Comparison of ENCODE assay signal across 8 mouse cellular contexts in the genomic region with DNA sequence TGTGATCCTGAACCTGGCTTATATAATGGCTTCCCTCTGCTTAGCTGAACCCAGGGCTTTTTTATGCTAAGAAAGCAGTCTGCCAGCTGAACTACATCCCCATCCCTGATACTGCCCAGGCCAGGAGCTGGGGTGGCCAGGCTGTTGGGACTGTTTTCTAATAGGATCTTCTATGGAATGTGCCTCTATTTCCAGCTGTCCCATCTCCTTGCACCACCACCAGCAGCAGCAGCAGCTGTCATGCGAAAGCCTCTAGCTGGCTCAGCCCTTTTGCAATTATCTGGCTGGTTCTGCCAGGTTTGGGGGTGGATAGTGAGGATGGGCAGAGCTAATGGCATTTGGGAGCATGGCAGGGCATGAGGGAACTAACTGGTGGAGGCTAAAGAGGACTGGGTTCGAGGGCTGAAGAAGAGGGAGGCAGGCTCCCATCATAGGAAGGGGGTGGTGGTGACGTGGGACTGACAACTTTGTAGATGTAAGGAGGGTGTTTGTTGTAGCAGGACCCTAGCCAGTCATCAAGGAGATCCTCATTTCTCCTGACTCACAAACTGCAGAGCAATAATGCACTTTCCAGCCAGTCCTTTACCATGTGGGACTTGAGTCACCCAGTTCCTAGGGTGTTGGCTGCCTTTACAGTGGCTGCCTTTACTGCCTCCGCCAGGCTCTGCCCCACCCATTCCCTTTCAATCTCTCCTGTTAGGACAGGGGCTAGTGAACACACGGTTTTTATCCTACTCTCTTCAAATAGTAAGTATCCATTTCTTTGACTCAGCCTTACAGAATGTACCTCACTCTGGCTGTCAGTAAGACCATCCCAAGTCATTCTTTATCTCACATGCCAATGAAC. TPM values are rescaled to one million over a fixed set of nuclear protein-coding genes. Genes with fewer than 3 reads are reported as not detected.
DNase-seq lines count a peak whose midpoint lies in the region; ATAC-seq lines count a peak whose summit lies in the region.

No protein-coding gene starts in this region.

- peaks cover 64% of the 10 kb centered on the region for H3K4me1 ChIP-seq in heart, embryonic 15.5 days (replicated peaks)
- peaks cover 59% of the 10 kb centered on the region for H3K4me1 ChIP-seq in heart, embryonic 16.5 days (ENCODE audit: control insufficient read depth, insufficient read depth, low read length)

- H3K4me2 ChIP-seq in heart, embryonic 15.5 days = no peak overlapping the region
- no peak overlapping the region for H3K4me2 ChIP-seq in heart, embryonic 16.5 days (ENCODE audit: low read depth, low read length)

- H3K79me2 ChIP-seq in macrophage (ENCODE audit: inconsistent target) = peaks cover 55% of the 10 kb centered on the region

- H3K4me3 ChIP-seq in heart, embryonic 15.5 days = no peak overlapping the region
- no peak overlapping the region for H3K4me3 ChIP-seq in heart, embryonic 16.5 days (ENCODE audit: low read length)
- H3K4me3 ChIP-seq in macrophage (ENCODE audit: inconsistent target) = no peak overlapping the region

- no peaks in the 10 kb centered on the region for H3K9me3 ChIP-seq in heart, embryonic 15.5 days (replicated peaks)
- H3K9me3 ChIP-seq in heart, embryonic 16.5 days (replicated peaks; ENCODE audit: control insufficient read depth, low read length) = no peaks in the 10 kb centered on the region

- no peak for ATAC-seq in heart, embryonic 15.5 days (replicated peaks; ENCODE audit: insufficient number of reproducible peaks, insufficient read depth, low FRiP score, low read depth)
- no peak for ATAC-seq in heart, embryonic 16.5 days (replicated peaks; ENCODE audit: extremely low read depth, insufficient read depth, low FRiP score)

- H3K27ac ChIP-seq in heart, embryonic 15.5 days = peak overlapping the region; percentile 55
- H3K27ac ChIP-seq in heart, embryonic 16.5 days (ENCODE audit: low read length) = peak overlapping the region; percentile 64
- peak overlapping the region; percentile 98 for H3K27ac ChIP-seq in macrophage

- H3K27me3 ChIP-seq in heart, embryonic 15.5 days = no peaks in the 10 kb centered on the region
- H3K27me3 ChIP-seq in heart, embryonic 16.5 days (ENCODE audit: control insufficient read depth, insufficient read depth, low read length) = no peaks in the 10 kb centered on the region

- 36% methylated on average over 5 of the region's 5 CpGs for WGBS in heart, embryonic 15.5 days
- WGBS in heart, embryonic 16.5 days = 29% methylated on average over 5 of the region's 5 CpGs
- WGBS in macrophage (ENCODE audit: missing documents) = 54% methylated on average over 5 of the region's 5 CpGs

- DNase-seq in heart, adult 9 months (ENCODE audit: low spot score in 2 of 2) = no peak
- DNase-seq in NIH3T3 (ENCODE audit: low read depth) = peak; percentile 84
- no peak for DNase-seq in urinary bladder, adult 2 months (ENCODE audit: low spot score)
- no peak for DNase-seq in cerebellum, postnatal 25 days
- no peak for DNase-seq in right cerebral cortex, postnatal 10 days (ENCODE audit: low spot score in 2 of 2)

- H3K9ac ChIP-seq in heart, embryonic 15.5 days = peak overlapping the region; percentile 4; the same call in 1 of the 2 replicates
- no peak overlapping the region; the same call in 1 of the 2 replicates for H3K9ac ChIP-seq in heart, embryonic 16.5 days (ENCODE audit: low read length)

- peaks cover 29% of the 10 kb centered on the region for H3K36me3 ChIP-seq in heart, embryonic 15.5 days
- H3K36me3 ChIP-seq in heart, embryonic 16.5 days (ENCODE audit: control insufficient read depth, insufficient read depth) = peaks cover 17% of the 10 kb centered on the region
- peaks cover 10% of the 10 kb centered on the region for H3K36me3 ChIP-seq in macrophage (ENCODE audit: inconsistent target)

RNA-seq across cellular contexts. Expression of a gene that starts 6.6 kb away (rescaled TPM):
- polyA plus RNA-seq in heart, embryonic 15.5 days (2015; fragmentation: Nextera tagmentation; extraction: Ambion mirVana) = 31.4 and 38.4 TPM in 2 replicates
- 28.7 and 36.5 TPM in 2 replicates for polyA plus RNA-seq in heart, embryonic 16.5 days (2015; fragmentation: Nextera tagmentation; extraction: Ambion mirVana)
- 1,000 to 10,000 TPM in 14 of 26 experiments, 100 to 1,000 TPM in 12; 456 to 7,544 (median 1,268) TPM for total RNA-seq in macrophage (2018; cell fraction: chromatin; rRNA removed)
- total RNA-seq in macrophage (2018; cell fraction: cytosol; rRNA removed) = 100 to 1,000 TPM; 156 to 966 (median 391) TPM
- 1,000 to 10,000 TPM in 9 of 26 experiments, 100 to 1,000 TPM in 17; 420 to 2,179 (median 869) TPM for total RNA-seq in macrophage (2018; cell fraction: nucleus; rRNA removed)
- polyA plus RNA-seq in macrophage (2018) = 97.5 to 169 TPM (median 125 TPM) in 3 replicates
- 126 and 168 TPM in 2 replicates for polyA plus RNA-seq in urinary bladder, adult 2 months (2012; rRNA removed)

RNA-seq across cellular contexts. Expression of a gene that starts 15.7 kb away (rescaled TPM):
- 216 and 256 TPM in 2 replicates for polyA plus RNA-seq in heart, embryonic 15.5 days (2015; fragmentation: Nextera tagmentation; extraction: Ambion mirVana)
- 239 and 240 TPM in 2 replicates for polyA plus RNA-seq in heart, embryonic 16.5 days (2015; fragmentation: Nextera tagmentation; extraction: Ambion mirVana)
- total RNA-seq in macrophage (2018; cell fraction: chromatin; rRNA removed) = 100 to 1,000 TPM in 21 of 26 experiments, 10 to 100 TPM in 5; 53.9 to 227 (median 126) TPM
- 100 to 1,000 TPM; 190 to 422 (median 272) TPM for total RNA-seq in macrophage (2018; cell fraction: cytosol; rRNA removed)
- total RNA-seq in macrophage (2018; cell fraction: nucleus; rRNA removed) = 100 to 1,000 TPM in 21 of 26 experiments, 10 to 100 TPM in 5; 78.8 to 331 (median 129) TPM
- polyA plus RNA-seq in macrophage (2018) = 224 to 506 TPM (median 366 TPM) in 3 replicates
- 398 and 489 TPM in 2 replicates for polyA plus RNA-seq in urinary bladder, adult 2 months (2012; rRNA removed)

RNA-seq across cellular contexts. Expression of a gene that starts 28.9 kb away (rescaled TPM):
- polyA plus RNA-seq in heart, embryonic 15.5 days (2015; fragmentation: Nextera tagmentation; extraction: Ambion mirVana) = 13.7 and 19.4 TPM in 2 replicates
- 17.5 and 18.4 TPM in 2 replicates for polyA plus RNA-seq in heart, embryonic 16.5 days (2015; fragmentation: Nextera tagmentation; extraction: Ambion mirVana)
- total RNA-seq in macrophage (2018; cell fraction: chromatin; rRNA removed) = 10 to 100 TPM in 25 of 26 experiments, 1 to 10 TPM in 1; 8.5 to 41.5 (median 30.1) TPM
- 10 to 100 TPM in 17 of 26 experiments, 1 to 10 TPM in 9; 4.9 to 15.3 (median 11.1) TPM for total RNA-seq in macrophage (2018; cell fraction: cytosol; rRNA removed)
- 10 to 100 TPM; 10.2 to 38.9 (median 21.4) TPM for total RNA-seq in macrophage (2018; cell fraction: nucleus; rRNA removed)
- 11.5 to 14.4 TPM (median 13.4 TPM) in 3 replicates for polyA plus RNA-seq in macrophage (2018)
- polyA plus RNA-seq in urinary bladder, adult 2 months (2012; rRNA removed) = 21.8 and 24.1 TPM in 2 replicates

RNA-seq across cellular contexts. Expression of a gene that starts 40.9 kb away (rescaled TPM):
- 74.2 and 99.5 TPM in 2 replicates for polyA plus RNA-seq in heart, embryonic 15.5 days (2015; fragmentation: Nextera tagmentation; extraction: Ambion mirVana)
- polyA plus RNA-seq in heart, embryonic 16.5 days (2015; fragmentation: Nextera tagmentation; extraction: Ambion mirVana) = 92.1 and 96.0 TPM in 2 replicates
- total RNA-seq in macrophage (2018; cell fraction: chromatin; rRNA removed) = 100 to 1,000 TPM in 24 of 26 experiments, 10 to 100 TPM in 2; 88.3 to 226 (median 144) TPM
- 10 to 100 TPM; 44.2 to 69.6 (median 59.4) TPM for total RNA-seq in macrophage (2018; cell fraction: cytosol; rRNA removed)
- 100 to 1,000 TPM in 7 of 26 experiments, 10 to 100 TPM in 19; 59.1 to 117 (median 82.6) TPM for total RNA-seq in macrophage (2018; cell fraction: nucleus; rRNA removed)
- 63.1 to 68.2 TPM (median 63.7 TPM) in 3 replicates for polyA plus RNA-seq in macrophage (2018)
- 29.9 and 47.6 TPM in 2 replicates for polyA plus RNA-seq in urinary bladder, adult 2 months (2012; rRNA removed)

RNA-seq across cellular contexts. Expression of a gene that starts 53.2 kb away (rescaled TPM):
- 12.7 and 21.9 TPM in 2 replicates for polyA plus RNA-seq in heart, embryonic 15.5 days (2015; fragmentation: Nextera tagmentation; extraction: Ambion mirVana)
- 16.0 and 17.2 TPM in 2 replicates for polyA plus RNA-seq in heart, embryonic 16.5 days (2015; fragmentation: Nextera tagmentation; extraction: Ambion mirVana)
- total RNA-seq in macrophage (2018; cell fraction: chromatin; rRNA removed) = 100 to 1,000 TPM in 9 of 26 experiments, 10 to 100 TPM in 17; 50.6 to 172 (median 87.4) TPM
- 10 to 100 TPM; 10.0 to 28.9 (median 19.9) TPM for total RNA-seq in macrophage (2018; cell fraction: cytosol; rRNA removed)
- total RNA-seq in macrophage (2018; cell fraction: nucleus; rRNA removed) = 10 to 100 TPM; 26.1 to 93.8 (median 46.9) TPM
- polyA plus RNA-seq in macrophage (2018) = 17.0 to 32.0 TPM (median 23.3 TPM) in 3 replicates
- 40.5 and 45.3 TPM in 2 replicates for polyA plus RNA-seq in urinary bladder, adult 2 months (2012; rRNA removed)
